Mouse (Mus musculus): ENCODE measurements around the gene Setd2. TPM values are rescaled to one million over a fixed set of nuclear protein-coding genes. Genes with fewer than 3 reads are reported as not detected.
A peak's percentile ranks its signal among the peaks of the same experiment; 100 is the strongest.

Setd2 gene
- total and polyA plus RNA-seq, 3 experiments = 28.2 to 105 (median 59.2) TPM

DNA sequence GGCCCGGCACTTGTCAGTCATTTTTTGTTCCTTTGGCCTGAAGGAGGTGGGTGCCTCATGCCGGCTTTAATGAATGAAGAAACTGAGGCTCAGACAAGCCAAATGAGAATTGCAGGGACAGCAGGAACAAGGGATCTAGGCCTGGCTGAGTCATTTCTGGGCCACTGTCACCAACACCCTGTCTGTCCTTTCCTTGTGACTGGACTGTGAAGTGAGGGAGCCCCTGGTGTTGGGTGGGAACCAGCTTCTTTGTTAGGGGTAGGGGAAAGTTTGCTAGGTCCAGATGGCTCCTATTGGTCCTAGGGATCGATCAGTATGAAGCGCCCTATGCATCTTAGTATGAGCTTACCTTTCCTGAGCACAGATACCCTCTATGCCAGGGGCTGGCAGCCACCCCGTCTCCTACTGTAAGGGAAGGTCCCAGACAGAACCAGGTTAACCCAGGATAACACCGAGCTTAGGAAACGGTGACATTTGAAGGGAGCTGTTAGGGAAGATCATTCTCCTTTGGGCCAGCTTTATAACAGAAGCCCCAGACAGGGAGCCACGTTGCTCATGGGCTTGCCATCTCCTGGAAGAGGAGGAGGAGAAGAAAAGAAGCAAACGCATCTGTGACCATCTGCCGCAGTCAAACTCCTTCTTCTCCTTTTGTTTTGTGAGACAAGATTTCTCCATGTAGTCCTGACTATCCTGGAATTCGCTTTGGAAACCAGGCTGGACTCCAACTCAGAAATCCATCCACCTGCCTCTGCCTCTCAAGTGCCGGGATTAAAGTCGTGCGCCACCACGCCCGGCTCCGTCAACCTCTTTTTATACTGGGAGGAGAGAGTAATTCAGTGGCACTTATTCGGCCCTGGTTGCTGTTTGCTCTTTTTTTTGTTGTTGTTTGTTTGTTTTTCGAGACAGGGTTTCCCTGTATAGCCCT, 122.6 kb downstream of the Setd2 start:
- Histone ChIP-seq H3K4me3 (ENCODE audit: control insufficient read depth in 1 of 2, insufficient read depth in 1 of 2, low read depth in 2 of 2, low read length in 2 of 2) (peak overlapping the region; percentile 69 to 83), H3K9me3 (replicated peaks; ENCODE audit: insufficient read depth, low read length) (no peaks in the 10 kb centered on the region), H3K9ac (ENCODE audit: control insufficient read depth, low read depth, low read length, poor library complexity, severe bottlenecking) (peak overlapping the region; percentile 80), H3K27me3 (ENCODE audit: control insufficient read depth in 1 of 2, insufficient read depth in 2 of 2, low read length in 2 of 2) (no peaks in the 10 kb centered on the region), H3K27ac (ENCODE audit: control insufficient read depth, low read depth, low read length) (no peak overlapping the region; the same call in 1 of the 2 replicates), H3K4me1 (ENCODE audit: control insufficient read depth in 1 of 2, insufficient read depth in 2 of 2, low read length in 2 of 2) (peaks cover 2 to 26% of the 10 kb centered on the region in 2 experiments), H3K36me3 (ENCODE audit: control insufficient read depth in 1 of 2, insufficient read depth in 2 of 2, low read length in 2 of 2) (peaks cover 0 to 3% of the 10 kb centered on the region in 2 experiments; a peak in 2 of 4 replicates), H3K79me2 (ENCODE audit: control insufficient read depth, insufficient read depth, low read length, poor library complexity) (peaks cover 23% of the 10 kb centered on the region)
- no peak for TF ChIP-seq MYB (IDR thresholded peaks at IDR 0.05; ENCODE audit: low read depth, low read length)
- no peak for TF ChIP-seq ETS1 (IDR thresholded peaks at IDR 0.05; ENCODE audit: low read depth, low read length)
- TF ChIP-seq JUND (IDR thresholded peaks at IDR 0.05; ENCODE audit: low read depth, low read length) = no peak
- no peak for TF ChIP-seq HCFC1 (IDR thresholded peaks at IDR 0.05; ENCODE audit: low read depth, low read length)
- DNase-seq (ENCODE audit: low read depth, low spot score) = no peak

DNA sequence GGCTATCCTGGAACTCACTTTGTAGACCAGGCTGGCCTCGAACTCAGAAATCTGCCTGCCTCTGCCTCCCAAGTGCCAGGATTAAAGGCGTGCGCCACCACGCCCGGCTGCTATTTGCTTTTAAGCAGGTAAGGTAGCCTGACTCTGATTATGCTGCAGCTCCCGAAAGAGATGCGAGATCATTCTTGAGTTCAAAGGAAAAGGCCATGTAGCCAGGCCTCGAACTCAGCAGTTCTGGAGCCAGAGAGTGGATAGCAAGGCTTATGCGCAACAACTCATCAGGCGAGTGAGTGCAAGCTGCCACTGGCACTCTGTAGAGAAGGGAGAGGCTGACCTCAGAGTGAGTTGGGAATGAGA, 123.2 kb downstream of the Setd2 start:
- Histone ChIP-seq H3K27ac (ENCODE audit: control insufficient read depth, low read depth, low read length) (peak overlapping the region; percentile 73), H3K9ac (ENCODE audit: control insufficient read depth, low read depth, low read length, poor library complexity, severe bottlenecking) (peak overlapping the region; percentile 60), H3K27me3 (ENCODE audit: control insufficient read depth in 1 of 2, insufficient read depth in 2 of 2, low read length in 2 of 2) (no peaks in the 10 kb centered on the region), H3K4me1 (ENCODE audit: control insufficient read depth in 1 of 2, insufficient read depth in 2 of 2, low read length in 2 of 2) (peaks cover 2 to 26% of the 10 kb centered on the region in 2 experiments), H3K4me3 (ENCODE audit: control insufficient read depth in 1 of 2, insufficient read depth in 1 of 2, low read depth in 2 of 2, low read length in 2 of 2) (peak overlapping the region; percentile 83 to 84), H3K36me3 (ENCODE audit: control insufficient read depth in 1 of 2, insufficient read depth in 2 of 2, low read length in 2 of 2) (peaks cover 0 to 3% of the 10 kb centered on the region in 2 experiments; a peak in 2 of 4 replicates), H3K9me3 (replicated peaks; ENCODE audit: insufficient read depth, low read length) (no peaks in the 10 kb centered on the region), H3K79me2 (ENCODE audit: control insufficient read depth, insufficient read depth, low read length, poor library complexity) (peaks cover 30% of the 10 kb centered on the region)
- DNase-seq (ENCODE audit: low read depth, low spot score) = no peak
- no peak for TF ChIP-seq CHD1 (IDR thresholded peaks at IDR 0.05; ENCODE audit: low read depth, low read length)
- TF ChIP-seq MXI1 (IDR thresholded peaks at IDR 0.05; ENCODE audit: low read depth, low read length) = no peak
- TF ChIP-seq ZC3H11A (IDR thresholded peaks at IDR 0.05; ENCODE audit: low read depth, low read length) = no peak
- TF ChIP-seq HCFC1 (IDR thresholded peaks at IDR 0.05; ENCODE audit: low read depth, low read length) = no peak
- no peak for TF ChIP-seq POLR2A (IDR thresholded peaks at IDR 0.05; ENCODE audit: control insufficient read depth in 1 of 2, insufficient read depth in 1 of 2, low read depth in 1 of 2, low read length in 2 of 2, poor library complexity in 1 of 2)
- no peak for TF ChIP-seq POLR2AphosphoS2 (IDR thresholded peaks at IDR 0.05; ENCODE audit: low read length)
- TF ChIP-seq GATA1 (IDR thresholded peaks at IDR 0.05; ENCODE audit: low read depth, low read length) = no peak
- TF ChIP-seq ETS1 (IDR thresholded peaks at IDR 0.05; ENCODE audit: low read depth, low read length) = no peak
- TF ChIP-seq EP300 (IDR thresholded peaks at IDR 0.05; ENCODE audit: low read depth in 1 of 2, low read length in 2 of 2) = no peak
- TF ChIP-seq USF1 (IDR thresholded peaks at IDR 0.05; ENCODE audit: low read depth, low read length) = no peak
- TF ChIP-seq USF2 (IDR thresholded peaks at IDR 0.05; ENCODE audit: borderline replicate concordance in 1 of 2, insufficient read depth in 1 of 2, low read depth in 1 of 2, low read length in 2 of 2) = no peak
- no peak for TF ChIP-seq SMC3 (IDR thresholded peaks at IDR 0.05; ENCODE audit: low read depth, low read length)
- TF ChIP-seq ZNF384 (IDR thresholded peaks at IDR 0.05; ENCODE audit: low read depth, low read length) = no peak

All from MEL (cell line).